Mouse (Mus musculus) adrenal gland (tissue): ENCODE measurements around the gene Olfr1211.

Experiments used
- intact Hi-C: fragments of 180-260 bp; cut with DNase I; formaldehyde crosslinking; loops from one replicate; pipeline ENCODE4 v1.15.1; 2025
- long read RNA-seq, 2 experiments: library from polyadenylated mRNA; unstranded; transcript quantifications; one replicate each; pipeline ENCODE4 v2.0.0; 2020; ENCODE audit warnings: borderline replicate concordance in 1 of 2; ENCODE audit not compliant: insufficient replicate concordance in 1 of 2

Gene Olfr1211
- long read RNA-seq, experiment 1: 0 reads
- long read RNA-seq, experiment 2: 0 reads

- intact Hi-C loops: no loop called here
These were observed at the start of gene Olfr1211 for GRCm38 (mm10) chr2:88938011-88938410. Olfr1211 (minus strand) TSS chr2:88938111.

- intact Hi-C loops: no loop called here
These were observed 42.3 kb upstream of the Olfr1211 start, which contains the start of gene Gm13762 for GRCm38 (mm10) chr2:88980181-88980580. Gm13762 (minus strand) TSS chr2:88980281.

- intact Hi-C loops: no loop called here
These were observed 15.8 kb upstream of the Olfr1211 start, which contains the start of gene Olfr1212 for GRCm38 (mm10) chr2:88953669-88954068. Olfr1212 (plus strand) TSS chr2:88953969.

- intact Hi-C loops: no loop called here
These were observed 22.9 kb downstream of the Olfr1211 start, which contains the start of gene Olfr1209 for GRCm38 (mm10) chr2:88915057-88915456. Olfr1209 (minus strand) TSS chr2:88915157.

- intact Hi-C loops: no loop called here
These were observed 35.7 kb downstream of the Olfr1211 start, which contains the start of gene Olfr1208 for GRCm38 (mm10) chr2:88902211-88902610. Olfr1208 (minus strand) TSS chr2:88902311.
